Mouse (Mus musculus): ENCODE measurements at regions not wholly inside any gene's neighbourhood (a gene's known extent, or its start where the extent isn't known, plus 50 kb on each side); places are given as distances from the start of the nearest gene placed in this dataset.

DNA sequence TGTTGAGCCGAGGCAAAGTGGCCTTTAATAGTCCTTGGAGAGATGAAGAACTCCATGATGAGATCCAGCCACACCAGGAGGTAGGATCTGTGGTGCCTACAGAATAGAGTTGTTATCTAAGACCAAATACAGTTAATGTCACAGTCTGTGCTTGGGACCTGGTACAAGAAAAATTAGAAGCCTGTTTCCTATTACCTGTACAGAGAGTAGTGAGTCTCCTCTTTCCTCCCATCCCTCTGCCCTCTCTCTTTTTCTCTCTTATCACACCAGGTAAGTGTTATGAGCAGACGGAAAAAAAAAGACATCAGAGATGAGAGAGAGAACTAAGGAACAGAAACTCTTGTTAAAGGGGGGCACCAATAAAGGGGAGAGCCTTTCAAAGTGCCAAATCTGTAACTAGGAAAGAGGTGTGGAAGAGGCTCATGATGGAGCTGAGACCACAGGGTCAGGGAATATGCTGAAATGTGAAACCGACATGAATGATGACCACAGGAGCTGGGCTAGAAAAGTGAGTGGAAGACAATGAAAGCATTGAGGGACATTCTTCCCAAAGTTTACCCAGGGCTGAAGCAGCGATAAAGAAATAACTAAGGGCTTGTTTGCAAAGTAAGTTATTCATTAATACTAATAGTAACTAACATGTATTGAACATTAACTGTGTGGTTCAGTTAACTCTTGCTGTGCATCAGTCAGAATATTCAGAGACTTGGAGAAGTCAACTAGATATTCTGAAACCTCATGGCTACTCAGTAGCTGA lies 440.9 kb downstream of the Tns1 start:
- DNase-seq (ENCODE audit: extremely low read depth, low read depth, low spot score), result peak; percentile 77
- H3K9ac ChIP-seq (ENCODE audit: low read depth, low read length), result no peak overlapping the region
- H3K4me3 ChIP-seq (ENCODE audit: insufficient read depth, low read depth, low read length), result no peak overlapping the region
- H3K36me3 ChIP-seq (ENCODE audit: control insufficient read depth, insufficient read depth, low read length), result no peaks in the 10 kb centered on the region
- peaks cover 8% of the 10 kb centered on the region for H3K4me1 ChIP-seq (ENCODE audit: control insufficient read depth, insufficient read depth, low read length)
- H3K79me2 ChIP-seq (ENCODE audit: control insufficient read depth, insufficient read depth, low read length), result no peaks in the 10 kb centered on the region
- 25% methylated on average over 4 of the region's 4 CpGs for WGBS
- no peak for TF ChIP-seq POLR2A (IDR thresholded peaks at IDR 0.05; ENCODE audit: extremely low read depth, insufficient read depth, low read length)
- no peak for TF ChIP-seq CTCF (IDR thresholded peaks at IDR 0.05; ENCODE audit: low read depth, low read length)
- H3K27me3 ChIP-seq (ENCODE audit: control insufficient read depth, insufficient read depth, low read length), result no peaks in the 10 kb centered on the region
- H3K27ac ChIP-seq (replicated peaks; ENCODE audit: insufficient read depth, low read depth, low read length), result no peak overlapping the region; the same call in 1 of the 2 replicates

- Histone ChIP-seq H3K27me3 (ENCODE audit: control insufficient read depth, insufficient read depth, low read length) (no peaks in the 10 kb centered on the region), H3K27ac (replicated peaks; ENCODE audit: insufficient read depth, low read depth, low read length) (no peak overlapping the region), H3K79me2 (ENCODE audit: control insufficient read depth, insufficient read depth, low read length) (no peaks in the 10 kb centered on the region), H3K9ac (ENCODE audit: low read depth, low read length) (no peak overlapping the region), H3K4me1 (ENCODE audit: control insufficient read depth, insufficient read depth, low read length) (peaks cover 8% of the 10 kb centered on the region), H3K36me3 (ENCODE audit: control insufficient read depth, insufficient read depth, low read length) (no peaks in the 10 kb centered on the region), H3K4me3 (ENCODE audit: insufficient read depth, low read depth, low read length) (no peak overlapping the region)
- 91% methylated on average over 1 of the region's 1 CpGs for WGBS
- DNase-seq (ENCODE audit: extremely low read depth, low read depth, low spot score), result peak; percentile 32
- no peak for TF ChIP-seq POLR2A (IDR thresholded peaks at IDR 0.05; ENCODE audit: extremely low read depth, insufficient read depth, low read length)
- no peak for TF ChIP-seq CTCF (IDR thresholded peaks at IDR 0.05; ENCODE audit: low read depth, low read length)
Observed at GRCm38 (mm10) chr1:73681697-73682096, 442.6 kb downstream of the Tns1 start.

- Histone ChIP-seq H3K4me1 (ENCODE audit: control insufficient read depth, insufficient read depth, low read length) (peaks cover 8% of the 10 kb centered on the region), H3K9ac (ENCODE audit: low read depth, low read length) (no peak overlapping the region), H3K27me3 (ENCODE audit: control insufficient read depth, insufficient read depth, low read length) (no peaks in the 10 kb centered on the region), H3K4me3 (ENCODE audit: insufficient read depth, low read depth, low read length) (no peak overlapping the region), H3K36me3 (ENCODE audit: control insufficient read depth, insufficient read depth, low read length) (no peaks in the 10 kb centered on the region), H3K27ac (replicated peaks; ENCODE audit: insufficient read depth, low read depth, low read length) (no peak overlapping the region), H3K79me2 (ENCODE audit: control insufficient read depth, insufficient read depth, low read length) (no peaks in the 10 kb centered on the region)
- no peak for DNase-seq (ENCODE audit: extremely low read depth, low read depth, low spot score)
- TF ChIP-seq CTCF (IDR thresholded peaks at IDR 0.05; ENCODE audit: low read depth, low read length) (no peak), POLR2A (IDR thresholded peaks at IDR 0.05; ENCODE audit: extremely low read depth, insufficient read depth, low read length) (no peak)
- 85% methylated on average over 3 of the region's 3 CpGs for WGBS
Observed at GRCm38 (mm10) chr1:73680829-73681228, 443.4 kb downstream of the Tns1 start.

DNA sequence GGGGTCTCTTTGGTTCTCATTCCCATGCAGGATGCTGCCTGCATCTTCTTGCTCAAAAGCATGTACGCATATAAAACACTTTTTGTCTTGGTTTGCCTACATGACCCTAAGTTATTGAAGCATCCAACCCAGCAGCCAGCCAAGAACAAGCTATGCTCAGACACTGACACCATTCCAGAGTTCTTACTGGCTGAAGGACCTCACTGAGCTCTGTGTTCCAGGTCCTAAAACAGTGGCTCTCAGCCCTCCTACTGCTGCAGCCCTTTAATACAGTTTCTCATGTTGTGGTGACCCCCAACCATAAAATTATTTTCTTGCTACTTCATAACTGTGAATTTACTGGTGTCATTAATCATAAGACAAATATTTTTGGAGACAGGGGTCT lies 450.4 kb downstream of the Tns1 start:
- DNase-seq (ENCODE audit: extremely low read depth, low read depth, low spot score), result no peak
- H3K27ac ChIP-seq (replicated peaks; ENCODE audit: insufficient read depth, low read depth, low read length), result no peak overlapping the region
- H3K4me1 ChIP-seq (ENCODE audit: control insufficient read depth, insufficient read depth, low read length), result peaks cover 6% of the 10 kb centered on the region; the same call in 1 of the 2 replicates
- H3K79me2 ChIP-seq (ENCODE audit: control insufficient read depth, insufficient read depth, low read length), result no peaks in the 10 kb centered on the region
- H3K27me3 ChIP-seq (ENCODE audit: control insufficient read depth, insufficient read depth, low read length), result no peaks in the 10 kb centered on the region
- H3K4me3 ChIP-seq (ENCODE audit: insufficient read depth, low read depth, low read length), result no peak overlapping the region
- TF ChIP-seq CTCF (IDR thresholded peaks at IDR 0.05; ENCODE audit: low read depth, low read length) (no peak), POLR2A (IDR thresholded peaks at IDR 0.05; ENCODE audit: extremely low read depth, insufficient read depth, low read length) (no peak)
- H3K9ac ChIP-seq (ENCODE audit: low read depth, low read length), result no peak overlapping the region
- no peaks in the 10 kb centered on the region for H3K36me3 ChIP-seq (ENCODE audit: control insufficient read depth, insufficient read depth, low read length)
- 100% methylated on average over 1 of the region's 1 CpGs for WGBS

DNA sequence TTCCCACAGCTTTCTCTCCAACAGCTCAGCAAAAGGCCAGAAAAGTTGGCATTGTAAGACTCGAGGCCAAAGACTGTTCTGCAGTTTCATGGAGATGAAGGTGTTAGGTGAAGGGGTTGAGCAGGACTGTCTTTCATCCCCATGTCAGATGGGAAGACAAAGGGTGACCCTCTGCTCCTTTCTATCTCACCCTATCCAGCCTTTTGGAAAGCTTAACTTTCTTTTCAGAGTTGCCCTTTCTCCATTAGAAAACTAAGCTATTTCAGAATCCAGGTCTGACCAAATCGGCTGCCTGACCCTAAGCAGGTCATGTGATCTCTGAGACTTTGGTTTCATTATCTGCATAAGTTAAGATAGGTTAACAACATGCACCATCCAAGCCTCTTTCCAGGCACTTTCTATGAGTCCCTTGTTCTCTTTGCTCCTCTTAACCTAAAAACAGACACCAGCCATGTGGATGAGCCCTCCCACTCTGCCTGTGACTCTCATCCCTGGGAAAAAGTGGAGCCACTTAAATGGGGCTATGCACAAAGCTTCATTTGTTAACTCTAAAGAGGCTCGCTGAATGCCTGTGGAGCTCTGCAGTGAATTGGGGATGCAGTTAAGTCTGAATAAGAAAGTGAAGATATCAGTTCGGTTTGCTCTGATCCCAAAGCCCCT lies 450.9 kb downstream of the Tns1 start:
- Histone ChIP-seq H3K36me3 (ENCODE audit: control insufficient read depth, insufficient read depth, low read length) (no peaks in the 10 kb centered on the region), H3K4me1 (ENCODE audit: control insufficient read depth, insufficient read depth, low read length) (peaks cover 6% of the 10 kb centered on the region; the same call in 1 of the 2 replicates), H3K27ac (replicated peaks; ENCODE audit: insufficient read depth, low read depth, low read length) (no peak overlapping the region), H3K79me2 (ENCODE audit: control insufficient read depth, insufficient read depth, low read length) (no peaks in the 10 kb centered on the region), H3K9ac (ENCODE audit: low read depth, low read length) (no peak overlapping the region), H3K4me3 (ENCODE audit: insufficient read depth, low read depth, low read length) (no peak overlapping the region), H3K27me3 (ENCODE audit: control insufficient read depth, insufficient read depth, low read length) (no peaks in the 10 kb centered on the region)
- DNase-seq (ENCODE audit: extremely low read depth, low read depth, low spot score), result peak; percentile 40
- TF ChIP-seq POLR2A (IDR thresholded peaks at IDR 0.05; ENCODE audit: extremely low read depth, insufficient read depth, low read length) (no peak), CTCF (IDR thresholded peaks at IDR 0.05; ENCODE audit: low read depth, low read length) (no peak)
- 56% methylated on average over 4 of the region's 4 CpGs for WGBS

- 65% methylated on average over 4 of the region's 4 CpGs for WGBS
- H3K27me3 ChIP-seq (ENCODE audit: control insufficient read depth, insufficient read depth, low read length), result no peaks in the 10 kb centered on the region
- H3K79me2 ChIP-seq (ENCODE audit: control insufficient read depth, insufficient read depth, low read length), result no peaks in the 10 kb centered on the region
- H3K9ac ChIP-seq (ENCODE audit: low read depth, low read length), result no peak overlapping the region
- H3K4me3 ChIP-seq (ENCODE audit: insufficient read depth, low read depth, low read length), result no peak overlapping the region
- TF ChIP-seq CTCF (IDR thresholded peaks at IDR 0.05; ENCODE audit: low read depth, low read length), result no peak
- TF ChIP-seq POLR2A (IDR thresholded peaks at IDR 0.05; ENCODE audit: extremely low read depth, insufficient read depth, low read length), result no peak
- peak; percentile 72 for DNase-seq (ENCODE audit: extremely low read depth, low read depth, low spot score)
- H3K36me3 ChIP-seq (ENCODE audit: control insufficient read depth, insufficient read depth, low read length), result no peaks in the 10 kb centered on the region
- H3K27ac ChIP-seq (replicated peaks; ENCODE audit: insufficient read depth, low read depth, low read length), result no peak overlapping the region
- H3K4me1 ChIP-seq (ENCODE audit: control insufficient read depth, insufficient read depth, low read length), result peaks cover 6% of the 10 kb centered on the region; the same call in 1 of the 2 replicates
Observed at GRCm38 (mm10) chr1:73672239-73672638, 452.0 kb downstream of the Tns1 start.

All from liver, adult 2 months (tissue).